13 mouse cellular contexts compared by ENCODE assay signal in genomic region chr14:21069594-21069993, GRCm38 (mm10). TPM values are rescaled to one million over a fixed set of nuclear protein-coding genes. Genes with fewer than 3 reads are reported as not detected.
DNase-seq lines count a peak whose midpoint lies in the region; ATAC-seq and TF ChIP-seq lines count a peak whose summit lies in the region.
"Had no signal": no experiment of that assay in that cellular context is flagged by ENCODE, and none has a peak within 500 bp of the region (broad histone marks: within the 10 kb centered on the region; RNA-seq: fewer than 3 reads in every experiment).

No protein-coding gene starts in this region.

- no peaks in the 10 kb centered on the region for H3K36me3 ChIP-seq in ES-Bruce4 (ENCODE audit: control insufficient read depth, insufficient read depth, low read length, poor library complexity, severe bottlenecking)
- no peaks in the 10 kb centered on the region for H3K36me3 ChIP-seq in liver, embryonic 14.5 days (replicated peaks; ENCODE audit: control insufficient read depth, insufficient read depth, low read depth)
- H3K36me3 ChIP-seq in limb, embryonic 10.5 days: peaks cover 3% of the 10 kb centered on the region; the same call in 1 of the 2 replicates
- H3K36me3 ChIP-seq: heart, embryonic 15.5 days; midbrain, embryonic 13.5 days; neural tube, embryonic 12.5 days had no signal

- no peak for ATAC-seq in liver, embryonic 14.5 days (ENCODE audit: insufficient read depth)
- ATAC-seq: inflammation-experienced regulatory T-cells, adult 6 months; midbrain, embryonic 13.5 days had no signal

- peaks cover 3% of the 10 kb centered on the region for H3K4me1 ChIP-seq in ES-Bruce4 (ENCODE audit: control insufficient read depth, insufficient read depth, low read length)
- H3K4me1 ChIP-seq in liver, embryonic 14.5 days (replicated peaks; ENCODE audit: control insufficient read depth in 2 of 2, insufficient read depth in 2 of 2, low read length in 1 of 2): peaks cover 27 to 32% of the 10 kb centered on the region in 2 experiments
- peaks cover 16% of the 10 kb centered on the region for H3K4me1 ChIP-seq in limb, embryonic 10.5 days
- H3K4me1 ChIP-seq: midbrain, embryonic 13.5 days; neural tube, embryonic 12.5 days had no signal

- no peaks in the 10 kb centered on the region for H3K27me3 ChIP-seq in ES-Bruce4 (ENCODE audit: control insufficient read depth, insufficient read depth, low read length, poor library complexity, severe bottlenecking)
- H3K27me3 ChIP-seq in liver, embryonic 14.5 days (ENCODE audit: control insufficient read depth, insufficient read depth, low read length): no peaks in the 10 kb centered on the region
- H3K27me3 ChIP-seq in limb, embryonic 10.5 days (ENCODE audit: low read depth, poor library complexity, severe bottlenecking): no peaks in the 10 kb centered on the region
- H3K27me3 ChIP-seq: heart, embryonic 15.5 days; midbrain, embryonic 13.5 days; neural tube, embryonic 12.5 days had no signal

- TF ChIP-seq CTCF in ES-Bruce4 (IDR thresholded peaks at IDR 0.05; ENCODE audit: low read depth, low read length): peak; percentile 31
- peak; percentile 60 for TF ChIP-seq CTCF in liver, embryonic 14.5 days (IDR thresholded peaks at IDR 0.05; ENCODE audit: low read depth)

- TF ChIP-seq POLR2A in ES-Bruce4 (IDR thresholded peaks at IDR 0.05; ENCODE audit: insufficient read depth, low read length): no peak

- no peak overlapping the region for H3K27ac ChIP-seq in ES-Bruce4 (ENCODE audit: insufficient read depth, low read length)
- no peak overlapping the region for H3K27ac ChIP-seq in liver, embryonic 14.5 days
- H3K27ac ChIP-seq in limb, embryonic 10.5 days: no peak overlapping the region
- H3K27ac ChIP-seq: heart, embryonic 15.5 days; midbrain, embryonic 13.5 days; neural tube, embryonic 12.5 days had no signal

- H3K4me3 ChIP-seq in ES-Bruce4 (ENCODE audit: low read depth, low read length): no peak overlapping the region
- H3K4me3 ChIP-seq in liver, embryonic 14.5 days (ENCODE audit: insufficient read depth in 1 of 2, low read depth in 2 of 2, low read length in 2 of 2): no peak overlapping the region
- no peak overlapping the region for H3K4me3 ChIP-seq in limb, embryonic 10.5 days
- H3K4me3 ChIP-seq: heart, embryonic 15.5 days; midbrain, embryonic 13.5 days; neural tube, embryonic 12.5 days had no signal

- H3K9me3 ChIP-seq in ES-Bruce4 (replicated peaks; ENCODE audit: control insufficient read depth, insufficient read depth, low read length, poor library complexity, severe bottlenecking): no peaks in the 10 kb centered on the region
- no peaks in the 10 kb centered on the region for H3K9me3 ChIP-seq in liver, embryonic 14.5 days (ENCODE audit: control insufficient read depth, low read length)
- H3K9me3 ChIP-seq in limb, embryonic 10.5 days (replicated peaks): no peaks in the 10 kb centered on the region
- H3K9me3 ChIP-seq: heart, embryonic 15.5 days; midbrain, embryonic 13.5 days; neural tube, embryonic 12.5 days had no signal

- TF ChIP-seq EP300 in ES-Bruce4 (IDR thresholded peaks at IDR 0.05; ENCODE audit: insufficient read depth, low read depth, low read length): no peak
- no peak for TF ChIP-seq EP300 in liver, embryonic 14.5 days (IDR thresholded peaks at IDR 0.05; ENCODE audit: low read depth)

- DNase-seq in kidney, postnatal 4 days: peak; percentile 27 to 40
- DNase-seq in kidney, adult 8-10 months: no peak
- DNase-seq in A20 (ENCODE audit: low read depth, low spot score): peak; percentile 42
- DNase-seq in liver, embryonic 14.5 days (ENCODE audit: low read depth in 3 of 3, low spot score in 3 of 3): no peak
- no peak for DNase-seq in limb, embryonic 10.5 days (ENCODE audit: low spot score)
- no peak for DNase-seq in layer of hippocampus, postnatal 10 days (ENCODE audit: low spot score in 2 of 2)
- DNase-seq: adrenal gland, postnatal 10 days; lung, embryonic 14.5 days had no signal

- no peak overlapping the region for H3K9ac ChIP-seq in ES-Bruce4 (ENCODE audit: low read depth, poor library complexity, severe bottlenecking)
- no peak overlapping the region for H3K9ac ChIP-seq in liver, embryonic 14.5 days (replicated peaks)
- H3K9ac ChIP-seq: heart, embryonic 15.5 days; lung, embryonic 14.5 days; midbrain, embryonic 13.5 days; neural tube, embryonic 12.5 days had no signal

- 63% methylated on average over 5 of the region's 5 CpGs for WGBS in liver, embryonic 14.5 days (ENCODE audit: insufficient replicate concordance)
- 84% methylated on average over 5 of the region's 5 CpGs for WGBS in limb, embryonic 10.5 days

- no peak overlapping the region for H3K4me2 ChIP-seq in liver, embryonic 14.5 days (ENCODE audit: low read depth)
- H3K4me2 ChIP-seq: heart, embryonic 15.5 days; lung, embryonic 14.5 days; midbrain, embryonic 13.5 days; neural tube, embryonic 12.5 days had no signal

RNA-seq across cellular contexts. Expression of gene Adk, which starts 17.2 kb away (rescaled TPM):
- polyA plus RNA-seq in ES-Bruce4 (2011; ENCODE audit: insufficient read depth, insufficient read length, low read depth, missing spikeins): 110 and 117 TPM in 2 replicates
- polyA plus RNA-seq in liver, embryonic 14.5 days (2012; rRNA removed): 43.2 and 56.9 TPM in 2 replicates
- polyA plus RNA-seq in liver, embryonic 14.5 days (2014; fragmentation: Nextera tagmentation; extraction: Ambion mirVana): 172 and 180 TPM in 2 replicates
- 170 and 179 TPM in 2 replicates for polyA plus RNA-seq in limb, embryonic 10.5 days (2016; fragmentation: Nextera tagmentation; extraction: Ambion mirVana)
- 10 to 100 TPM; 70.3 to 70.6 TPM for total RNA-seq in layer of hippocampus, postnatal 10 days (2021)

RNA-seq across cellular contexts. Expression of gene Ap3m1, which starts 17.3 kb away (rescaled TPM):
- 103 and 107 TPM in 2 replicates for polyA plus RNA-seq in ES-Bruce4 (2011; ENCODE audit: insufficient read depth, insufficient read length, low read depth, missing spikeins)
- polyA plus RNA-seq in liver, embryonic 14.5 days (2012; rRNA removed): 11.7 and 22.3 TPM in 2 replicates
- 40.4 and 41.4 TPM in 2 replicates for polyA plus RNA-seq in liver, embryonic 14.5 days (2014; fragmentation: Nextera tagmentation; extraction: Ambion mirVana)
- polyA plus RNA-seq in limb, embryonic 10.5 days (2016; fragmentation: Nextera tagmentation; extraction: Ambion mirVana): 70.6 and 78.4 TPM in 2 replicates
- 10 to 100 TPM; 81.8 to 86.9 TPM for total RNA-seq in layer of hippocampus, postnatal 10 days (2021)

Comparison
In these comparisons a context has a peak if more than half of its experiments do, and no peak if none do; other contexts are left out.
1. DNase-seq: peak in kidney, postnatal 4 days (2 of 2) and A20 (single experiment); none in kidney, adult 8-10 months (0 of 2), liver, embryonic 14.5 days (0 of 3), limb, embryonic 10.5 days (single experiment) and layer of hippocampus, postnatal 10 days (0 of 2).